Mouse (Mus musculus): ENCODE results near the gene Rnasel. TPM values are rescaled to one million over a fixed set of nuclear protein-coding genes. Genes with fewer than 3 reads are reported as not detected.

The Rnasel gene
- polyA plus RNA-seq, 1 experiment from 2014 or later: 7.5 TPM

GRCm38 (mm10) chr1:153708626-153709025 lies 40.6 kb upstream of the Rnasel start:
- no peak for ATAC-seq (ENCODE audit: low FRiP score, low TSS enrichment)
- Histone ChIP-seq H3K27me3 (ENCODE audit: control insufficient read depth, insufficient read depth, low read length) (no peaks in the 10 kb centered on the region), H3K4me2 (replicated peaks; ENCODE audit: low read depth, low read length) (no peak overlapping the region), H3K4me1 (ENCODE audit: control insufficient read depth, insufficient read depth, low read length) (peaks cover 20% of the 10 kb centered on the region), H3K9ac (ENCODE audit: low read depth, low read length) (no peak overlapping the region), H3K4me3 (ENCODE audit: low read length) (no peak overlapping the region), H3K9me3 (ENCODE audit: control insufficient read depth, low read length) (no peaks in the 10 kb centered on the region), H3K36me3 (ENCODE audit: control insufficient read depth, insufficient read depth, low read length) (no peaks in the 10 kb centered on the region), H3K27ac (ENCODE audit: low read depth, low read length) (no peak overlapping the region)
- 88% methylated on average over 5 of the region's 5 CpGs for WGBS

GRCm38 (mm10) chr1:153709451-153709850 lies 39.8 kb upstream of the Rnasel start:
- H3K4me1 ChIP-seq (ENCODE audit: control insufficient read depth, insufficient read depth, low read length): peaks cover 13% of the 10 kb centered on the region
- H3K9me3 ChIP-seq (ENCODE audit: control insufficient read depth, low read length): no peaks in the 10 kb centered on the region
- no peak overlapping the region for H3K4me2 ChIP-seq (replicated peaks; ENCODE audit: low read depth, low read length)
- no peak for ATAC-seq (ENCODE audit: low FRiP score, low TSS enrichment)
- no peak overlapping the region for H3K4me3 ChIP-seq (ENCODE audit: low read length)
- no peaks in the 10 kb centered on the region for H3K27me3 ChIP-seq (ENCODE audit: control insufficient read depth, insufficient read depth, low read length)
- H3K9ac ChIP-seq (ENCODE audit: low read depth, low read length): no peak overlapping the region
- 18% methylated on average over 5 of the region's 5 CpGs for WGBS
- H3K27ac ChIP-seq (ENCODE audit: low read depth, low read length): no peak overlapping the region
- H3K36me3 ChIP-seq (ENCODE audit: control insufficient read depth, insufficient read depth, low read length): no peaks in the 10 kb centered on the region

- Histone ChIP-seq H3K27ac (ENCODE audit: low read depth, low read length) (no peak overlapping the region), H3K9ac (ENCODE audit: low read depth, low read length) (no peak overlapping the region), H3K4me2 (replicated peaks; ENCODE audit: low read depth, low read length) (no peak overlapping the region), H3K4me1 (ENCODE audit: control insufficient read depth, insufficient read depth, low read length) (peaks cover 8% of the 10 kb centered on the region; the same call in 1 of the 2 replicates), H3K36me3 (ENCODE audit: control insufficient read depth, insufficient read depth, low read length) (no peaks in the 10 kb centered on the region), H3K4me3 (ENCODE audit: low read length) (no peak overlapping the region), H3K9me3 (ENCODE audit: control insufficient read depth, low read length) (no peaks in the 10 kb centered on the region), H3K27me3 (ENCODE audit: control insufficient read depth, insufficient read depth, low read length) (no peaks in the 10 kb centered on the region)
- 74% methylated on average over 3 of the region's 3 CpGs for WGBS
- ATAC-seq (ENCODE audit: low FRiP score, low TSS enrichment): no peak
Observed at GRCm38 (mm10) chr1:153711544-153712262, 37.5 kb upstream of the Rnasel start.

- H3K4me3 ChIP-seq (ENCODE audit: low read length): no peak overlapping the region
- no peak for ATAC-seq (ENCODE audit: low FRiP score, low TSS enrichment)
- peaks cover 8% of the 10 kb centered on the region; the same call in 1 of the 2 replicates for H3K4me1 ChIP-seq (ENCODE audit: control insufficient read depth, insufficient read depth, low read length)
- 92% methylated on average over 2 of the region's 2 CpGs for WGBS
- no peaks in the 10 kb centered on the region for H3K27me3 ChIP-seq (ENCODE audit: control insufficient read depth, insufficient read depth, low read length)
- no peak overlapping the region for H3K9ac ChIP-seq (ENCODE audit: low read depth, low read length)
- H3K9me3 ChIP-seq (ENCODE audit: control insufficient read depth, low read length): no peaks in the 10 kb centered on the region
- H3K4me2 ChIP-seq (replicated peaks; ENCODE audit: low read depth, low read length): no peak overlapping the region
- no peak overlapping the region for H3K27ac ChIP-seq (ENCODE audit: low read depth, low read length)
- H3K36me3 ChIP-seq (ENCODE audit: control insufficient read depth, insufficient read depth, low read length): no peaks in the 10 kb centered on the region
Observed at GRCm38 (mm10) chr1:153712633-153713032, 36.6 kb upstream of the Rnasel start.

GRCm38 (mm10) chr1:153717990-153718389 lies 31.2 kb upstream of the Rnasel start:
- Histone ChIP-seq H3K36me3 (ENCODE audit: control insufficient read depth, insufficient read depth, low read length) (no peaks in the 10 kb centered on the region), H3K9me3 (ENCODE audit: control insufficient read depth, low read length) (no peaks in the 10 kb centered on the region), H3K27me3 (ENCODE audit: control insufficient read depth, insufficient read depth, low read length) (no peaks in the 10 kb centered on the region), H3K4me2 (replicated peaks; ENCODE audit: low read depth, low read length) (no peak overlapping the region), H3K27ac (ENCODE audit: low read depth, low read length) (no peak overlapping the region), H3K9ac (ENCODE audit: low read depth, low read length) (no peak overlapping the region), H3K4me1 (ENCODE audit: control insufficient read depth, insufficient read depth, low read length) (no peaks in the 10 kb centered on the region), H3K4me3 (ENCODE audit: low read length) (no peak overlapping the region)
- ATAC-seq (ENCODE audit: low FRiP score, low TSS enrichment): no peak
- WGBS: 89% methylated on average over 1 of the region's 1 CpGs

- Histone ChIP-seq H3K4me1 (ENCODE audit: control insufficient read depth, insufficient read depth, low read length) (no peaks in the 10 kb centered on the region), H3K27me3 (ENCODE audit: control insufficient read depth, insufficient read depth, low read length) (no peaks in the 10 kb centered on the region), H3K9ac (ENCODE audit: low read depth, low read length) (no peak overlapping the region), H3K9me3 (ENCODE audit: control insufficient read depth, low read length) (no peaks in the 10 kb centered on the region), H3K36me3 (ENCODE audit: control insufficient read depth, insufficient read depth, low read length) (no peaks in the 10 kb centered on the region), H3K27ac (ENCODE audit: low read depth, low read length) (no peak overlapping the region), H3K4me2 (replicated peaks; ENCODE audit: low read depth, low read length) (no peak overlapping the region), H3K4me3 (ENCODE audit: low read length) (no peak overlapping the region)
- no peak for ATAC-seq (ENCODE audit: low FRiP score, low TSS enrichment)
- 87% methylated on average over 7 of the region's 7 CpGs for WGBS
Observed at GRCm38 (mm10) chr1:153720935-153721334, 28.3 kb upstream of the Rnasel start.

- Histone ChIP-seq H3K9ac (ENCODE audit: low read depth, low read length) (no peak overlapping the region), H3K27ac (ENCODE audit: low read depth, low read length) (no peak overlapping the region), H3K4me2 (replicated peaks; ENCODE audit: low read depth, low read length) (no peak overlapping the region), H3K36me3 (ENCODE audit: control insufficient read depth, insufficient read depth, low read length) (no peaks in the 10 kb centered on the region), H3K27me3 (ENCODE audit: control insufficient read depth, insufficient read depth, low read length) (no peaks in the 10 kb centered on the region), H3K4me3 (ENCODE audit: low read length) (no peak overlapping the region), H3K9me3 (ENCODE audit: control insufficient read depth, low read length) (no peaks in the 10 kb centered on the region), H3K4me1 (ENCODE audit: control insufficient read depth, insufficient read depth, low read length) (no peaks in the 10 kb centered on the region)
- no peak for ATAC-seq (ENCODE audit: low FRiP score, low TSS enrichment)
- 79% methylated on average over 9 of the region's 9 CpGs for WGBS
Observed at GRCm38 (mm10) chr1:153721565-153722310, 27.5 kb upstream of the Rnasel start.

GRCm38 (mm10) chr1:153723426-153723825 lies 25.8 kb upstream of the Rnasel start:
- no peak for ATAC-seq (ENCODE audit: low FRiP score, low TSS enrichment)
- Histone ChIP-seq H3K9me3 (ENCODE audit: control insufficient read depth, low read length) (no peaks in the 10 kb centered on the region), H3K27ac (ENCODE audit: low read depth, low read length) (no peak overlapping the region), H3K27me3 (ENCODE audit: control insufficient read depth, insufficient read depth, low read length) (no peaks in the 10 kb centered on the region), H3K4me3 (ENCODE audit: low read length) (no peak overlapping the region), H3K9ac (ENCODE audit: low read depth, low read length) (no peak overlapping the region), H3K4me2 (replicated peaks; ENCODE audit: low read depth, low read length) (no peak overlapping the region), H3K36me3 (ENCODE audit: control insufficient read depth, insufficient read depth, low read length) (no peaks in the 10 kb centered on the region), H3K4me1 (ENCODE audit: control insufficient read depth, insufficient read depth, low read length) (no peaks in the 10 kb centered on the region)
- WGBS: 61% methylated on average over 9 of the region's 9 CpGs

- 84% methylated on average over 16 of the region's 16 CpGs for WGBS
- Histone ChIP-seq H3K4me1 (ENCODE audit: control insufficient read depth, insufficient read depth, low read length) (peaks cover 4% of the 10 kb centered on the region; the same call in 1 of the 2 replicates), H3K27ac (ENCODE audit: low read depth, low read length) (no peak overlapping the region), H3K9me3 (ENCODE audit: control insufficient read depth, low read length) (no peaks in the 10 kb centered on the region), H3K9ac (ENCODE audit: low read depth, low read length) (no peak overlapping the region), H3K27me3 (ENCODE audit: control insufficient read depth, insufficient read depth, low read length) (no peaks in the 10 kb centered on the region), H3K36me3 (ENCODE audit: control insufficient read depth, insufficient read depth, low read length) (no peaks in the 10 kb centered on the region), H3K4me3 (ENCODE audit: low read length) (no peak overlapping the region), H3K4me2 (replicated peaks; ENCODE audit: low read depth, low read length) (no peak overlapping the region)
- no peak for ATAC-seq (ENCODE audit: low FRiP score, low TSS enrichment)
Observed at GRCm38 (mm10) chr1:153726636-153727035, 22.6 kb upstream of the Rnasel start.

Data from kidney, embryonic 14.5 days (tissue).